Mouse (Mus musculus): ENCODE results near the gene Adgrl3.

DNA sequence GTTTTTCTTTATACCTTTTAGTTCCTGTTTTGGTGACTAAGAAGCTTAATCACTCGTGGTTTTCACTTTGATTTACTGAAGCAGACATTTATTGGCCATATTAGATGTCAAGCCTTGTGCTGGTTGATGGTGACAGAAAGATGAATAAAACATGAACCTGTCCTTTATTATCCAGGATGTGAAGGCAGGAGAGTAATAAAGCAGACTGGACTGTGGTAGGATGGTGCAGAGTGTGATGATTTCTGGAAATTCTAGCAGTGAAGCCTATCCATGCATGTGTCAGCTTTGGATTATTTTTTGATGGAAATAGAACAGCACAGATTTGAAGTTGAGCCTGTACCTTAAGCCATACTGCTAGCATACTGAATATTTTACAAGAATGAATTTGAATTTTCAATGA is 265.7 kb downstream of the Adgrl3 start:
- TF ChIP-seq CTCF (IDR thresholded peaks at IDR 0.05; ENCODE audit: control insufficient read depth, insufficient read depth, insufficient read length), result no peak
- no peak for TF ChIP-seq FOSL1 (IDR thresholded peaks at IDR 0.05; ENCODE audit: insufficient read depth, low read length, poor library complexity, severe bottlenecking)
- no peak for TF ChIP-seq CEBPB (IDR thresholded peaks at IDR 0.05; ENCODE audit: low read depth)
